Mouse (Mus musculus) mesoderm, embryonic 11.5 days (tissue): ENCODE data around the gene Gm20517.

ENCODE experiments used
- DNase-seq: peaks from one replicate; pipeline ENCODE4 v3.0.0-alpha.2; 2012; ENCODE audit warnings: low read depth, low spot score

The Gm20517 gene

GRCm38 (mm10) chr17:47708972-47709371 lies 97.6 kb downstream of the Gm20517 start:
- DNase-seq: no peak

DNA sequence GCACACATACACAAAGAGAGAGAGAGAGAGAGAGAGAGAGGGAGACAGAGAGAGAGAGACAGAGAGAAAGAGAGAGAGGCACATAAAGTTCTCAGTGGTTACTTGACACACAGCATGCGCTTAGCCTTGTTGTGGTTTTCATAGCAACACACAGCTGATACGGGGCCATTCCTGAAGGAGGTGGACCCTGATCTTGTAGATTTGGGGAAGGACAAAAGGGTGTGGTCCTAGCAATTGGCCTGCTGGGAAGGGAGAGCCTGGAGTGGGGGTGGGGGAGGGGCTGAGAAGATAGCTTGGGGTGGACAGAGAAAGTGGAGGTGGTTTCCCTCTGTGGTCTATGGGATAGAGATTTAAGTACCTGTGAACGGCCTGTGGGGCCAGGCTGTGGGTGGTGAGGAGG lies 98.6 kb downstream of the Gm20517 start:
- no peak for DNase-seq

GRCm38 (mm10) chr17:47711883-47712282 lies 100.5 kb downstream of the Gm20517 start:
- no peak for DNase-seq

DNA sequence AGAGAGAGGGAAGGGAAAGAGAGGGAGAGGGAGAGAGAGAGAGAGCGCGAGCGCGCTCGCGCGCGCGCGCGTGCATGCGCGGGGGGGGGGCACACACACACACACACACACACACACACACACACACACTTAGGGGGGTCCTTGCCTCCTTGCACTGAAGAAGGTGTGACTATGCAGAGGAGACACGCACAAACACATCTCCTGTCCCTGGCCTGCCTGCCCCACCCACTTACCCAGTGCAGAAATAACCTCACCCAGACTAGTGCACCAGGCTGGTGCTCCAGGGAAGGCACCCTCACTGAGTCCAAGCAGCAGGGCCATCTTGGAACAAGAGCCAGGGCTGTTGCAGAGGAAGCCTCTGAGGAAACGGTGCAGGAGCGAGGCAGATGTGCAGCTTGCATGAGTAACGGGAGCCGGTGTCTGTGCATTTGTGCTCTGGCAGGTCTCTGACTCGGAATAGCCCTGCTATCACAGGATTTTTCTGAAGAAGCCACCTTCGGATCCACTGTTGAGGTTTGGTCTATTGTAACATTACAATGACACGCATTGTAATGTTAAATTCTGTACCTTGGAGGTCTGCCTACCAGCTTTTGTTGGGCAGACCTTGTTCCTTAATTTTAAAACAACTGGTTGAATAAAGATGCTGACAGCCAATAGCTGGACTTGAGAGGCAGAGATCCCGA lies 101.6 kb downstream of the Gm20517 start:
- DNase-seq: no peak

DNA sequence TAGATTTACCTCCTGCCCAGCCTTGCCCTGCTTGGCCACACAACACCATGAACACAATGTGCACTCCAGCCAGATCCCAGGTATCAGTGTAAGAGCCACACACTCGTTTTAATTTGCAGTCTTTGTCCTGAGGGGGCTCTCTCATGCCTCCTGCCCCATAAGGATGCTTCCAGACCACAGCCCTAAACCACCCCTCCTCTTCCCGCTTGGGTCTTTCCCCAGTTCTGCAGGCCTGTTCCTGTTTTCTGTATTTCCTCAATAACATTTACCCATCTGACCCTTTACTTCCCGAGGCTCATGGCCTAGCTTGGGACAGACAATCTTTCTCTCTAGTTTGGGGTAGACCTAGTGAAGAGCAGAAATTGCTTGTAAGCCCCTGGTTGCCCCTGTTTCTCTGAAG lies 103.6 kb downstream of the Gm20517 start:
- DNase-seq: no peak

DNA sequence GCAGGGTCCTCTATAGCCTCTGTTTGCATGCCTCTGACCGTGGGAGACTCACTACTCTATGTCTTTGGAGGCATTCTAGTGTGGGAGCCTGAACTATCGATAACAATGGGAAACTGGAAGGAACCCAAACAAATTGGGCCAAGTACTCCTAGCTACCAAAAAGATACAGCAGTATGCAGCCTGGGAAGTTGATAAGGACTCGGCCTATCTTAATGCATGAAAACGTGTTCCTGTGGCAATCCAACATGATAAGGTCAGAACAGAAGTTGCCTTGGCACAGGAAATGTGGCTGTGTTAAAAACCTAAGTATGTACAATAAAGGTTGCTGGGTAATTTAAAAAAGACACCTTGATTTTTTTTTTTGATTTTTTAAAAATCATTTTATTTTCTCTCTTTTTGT lies 109.8 kb downstream of the Gm20517 start:
- DNase-seq: no peak

GRCm38 (mm10) chr17:47726566-47726965 lies 115.2 kb downstream of the Gm20517 start, which contains the start of gene Pgc:
Gene Pgc, plus strand, starts transcription at chr17:47726842.
- no peak for DNase-seq

GRCm38 (mm10) chr17:47730633-47731575 lies 119.5 kb downstream of the Gm20517 start:
- no peak for DNase-seq
